Mouse (Mus musculus) midbrain, postnatal 0 days (tissue): ENCODE data around the gene Paxx. TPM values are rescaled to one million over a fixed set of nuclear protein-coding genes. Genes with fewer than 3 reads are reported as not detected.

Experiments used
- ATAC-seq: fragments of 200-750 bp; cut with Nextera tagmentation; 2 replicates; pipeline ENCODE4 v1.8.0; 2017; ENCODE audit warnings: moderate number of reproducible peaks, mild to moderate bottlenecking, moderate TSS enrichment, moderate library complexity; ENCODE audit not compliant: low FRiP score
- DNase-seq: peaks from one replicate; pipeline ENCODE4 v3.0.0-alpha.2; 2015; ENCODE audit warnings: low spot score
- H3K27ac ChIP-seq: fragments of 300-500 bp; sonication (generic); 2 replicates; pipeline ENCODE4 v1.5.1; 2014; ENCODE audit warnings: low read depth, mild to moderate bottlenecking, low read length, mixed read lengths
- H3K27me3 ChIP-seq: fragments of 300-500 bp; sonication (generic); 2 replicates; pipeline ENCODE4 v1.6.1; 2014; ENCODE audit warnings: low read length, control low read depth, mixed read lengths; ENCODE audit not compliant: insufficient read depth
- H3K36me3 ChIP-seq: fragments of 300-500 bp; sonication (generic); 2 replicates; pipeline ENCODE4 v1.6.1; 2014; ENCODE audit warnings: low read length, control low read depth, mixed read lengths; ENCODE audit not compliant: insufficient read depth
- H3K4me1 ChIP-seq: fragments of 300-500 bp; sonication (generic); 2 replicates; pipeline ENCODE4 v1.6.1; 2014; ENCODE audit warnings: mild to moderate bottlenecking, control low read depth, antibody characterized with exemption, low read length, mixed read lengths; ENCODE audit not compliant: insufficient read depth
- H3K4me2 ChIP-seq: fragments of 300-500 bp; sonication (generic); 2 replicates; pipeline ENCODE4 v1.6.1; 2014; ENCODE audit warnings: low read depth, mild to moderate bottlenecking, low read length, mixed read lengths; ENCODE audit not compliant: poor library complexity, severe bottlenecking
- H3K4me3 ChIP-seq: fragments of 300-500 bp; sonication (generic); 2 replicates; pipeline ENCODE4 v1.5.1; 2014; ENCODE audit warnings: low read depth, mild to moderate bottlenecking, low read length, moderate library complexity
- H3K9ac ChIP-seq: fragments of 300-500 bp; sonication (generic); replicated peaks from 2 replicates; pipeline ENCODE4 v1.6.1; 2014; ENCODE audit warnings: mild to moderate bottlenecking, low read length, moderate library complexity, mixed read lengths; ENCODE audit not compliant: poor library complexity, severe bottlenecking
- H3K9me3 ChIP-seq: fragments of 300-500 bp; sonication (generic); 2 replicates; pipeline ENCODE4 v1.6.1; 2016; ENCODE audit warnings: low read length, control low read depth
- CTCF ChIP-seq: IDR thresholded peaks from 2 replicates; pipeline ENCODE4 v1.5.1; 2016; ENCODE audit warnings: antibody characterized with exemption, mild to moderate bottlenecking
- WGBS: fragments of 180-500 bp; shearing (Covaris S2); extraction: QIAGEN DNeasy Blood & Tissue Kit; methylation state at CpG from one replicate; pipeline ENCODE4 v1.1.7; 2014; 5-methylcytosine and 5-hydroxymethylcytosine counted together
- polyA plus RNA-seq: library from polyadenylated mRNA; unstranded; fragments of >200 nt; fragmentation: Nextera tagmentation; extraction: Ambion mirVana; gene quantifications from 2 replicates; pipeline ENCODE4 v1.2.1, GENCODE M21; 2015
- total RNA-seq: library from RNA; depleted of rRNA; stranded (reverse); fragments of >200 nt; gene quantifications from 2 replicates; pipeline ENCODE4 v1.2.3, GENCODE M21; 2014

Gene Paxx
- total and polyA plus RNA-seq, 2 experiments from 2014 or later, result 151 to 195 TPM

GRCm38 (mm10) chr2:25502726-25503125, 41.8 kb upstream of the Paxx start:
- Histone ChIP-seq H3K27me3 (no peaks in the 10 kb centered on the region), H3K4me2 (no peak overlapping the region), H3K36me3 (peaks cover 33% of the 10 kb centered on the region), H3K9ac (no peak overlapping the region), H3K9me3 (no peaks in the 10 kb centered on the region), H3K27ac (no peak overlapping the region), H3K4me3 (no peak overlapping the region), H3K4me1 (peaks cover 11% of the 10 kb centered on the region)
- no peak for DNase-seq
- ATAC-seq, result no peak
- 89% methylated on average over 3 of the region's 3 CpGs for WGBS
- no peak for TF ChIP-seq CTCF

- peaks cover 11% of the 10 kb centered on the region for H3K4me1 ChIP-seq
- H3K27ac ChIP-seq, result peak within 1 kb of the TSS; percentile 87
- ATAC-seq, result no peak
- 76% methylated on average over 20 of the region's 20 CpGs for WGBS
- peak within 1 kb of the TSS; percentile 86 for H3K4me3 ChIP-seq
- H3K36me3 ChIP-seq, result peaks cover 33% of the 10 kb centered on the region
- peak within 1 kb of the TSS; percentile 96 for H3K4me2 ChIP-seq
- 0 out of 2 replicates have a peak, but pooled peaks have one; percentile 3 for TF ChIP-seq CTCF
- H3K9me3 ChIP-seq, result no peaks in the 10 kb centered on the region
- H3K9ac ChIP-seq, result peak within 1 kb of the TSS; percentile 97
- no peaks in the 10 kb centered on the region for H3K27me3 ChIP-seq
- peak; percentile 12 for DNase-seq
These were observed 40.9 kb upstream of the Paxx start, which contains the start of gene C8g for GRCm38 (mm10) chr2:25501593-25502486. TSS of gene C8g (minus strand) at chr2:25501719.

- peak; percentile 98 for DNase-seq
These were observed 39.9 kb upstream of the Paxx start, which contains the start of gene Fbxw5 for GRCm38 (mm10) chr2:25500576-25501405. TSS of gene Fbxw5 (plus strand) at chr2:25500750.

GRCm38 (mm10) chr2:25500071-25500575, 39.2 kb upstream of the Paxx start:
- peak overlapping the region; percentile 55 for H3K27ac ChIP-seq
- peaks cover 11% of the 10 kb centered on the region for H3K4me1 ChIP-seq
- H3K9me3 ChIP-seq, result no peaks in the 10 kb centered on the region
- peak overlapping the region; percentile 86 for H3K4me3 ChIP-seq
- H3K4me2 ChIP-seq, result peak overlapping the region; percentile 51
- H3K27me3 ChIP-seq, result no peaks in the 10 kb centered on the region
- peaks cover 25% of the 10 kb centered on the region for H3K36me3 ChIP-seq
- H3K9ac ChIP-seq, result 0 out of 2 replicates have a peak overlapping the region, but pooled peaks have one; percentile 36
- no peak for TF ChIP-seq CTCF
- 70% methylated on average over 6 of the region's 6 CpGs for WGBS
- DNase-seq (no peak), ATAC-seq (no peak)

More at GRCm38 (mm10) chr2:25500576-25501405, 39.9 kb upstream of the Paxx start, which contains the start of gene Fbxw5:
- Histone ChIP-seq H3K36me3 (peaks cover 30% of the 10 kb centered on the region), H3K9ac (peak within 1 kb of the TSS; percentile 97), H3K4me1 (peaks cover 11% of the 10 kb centered on the region), H3K4me2 (peak within 1 kb of the TSS; percentile 96), H3K4me3 (peak within 1 kb of the TSS; percentile 86), H3K9me3 (no peaks in the 10 kb centered on the region), H3K27ac (peak within 1 kb of the TSS; percentile 87), H3K27me3 (no peaks in the 10 kb centered on the region)
- WGBS, result 2% methylated on average over 35 of the region's 44 CpGs
- no peak for TF ChIP-seq CTCF
- ATAC-seq, result peak; percentile 86

- Histone ChIP-seq H3K9ac (no peak overlapping the region), H3K9me3 (no peaks in the 10 kb centered on the region), H3K4me1 (peaks cover 11% of the 10 kb centered on the region), H3K4me3 (no peak overlapping the region), H3K27ac (no peak overlapping the region), H3K27me3 (no peaks in the 10 kb centered on the region), H3K4me2 (no peak overlapping the region), H3K36me3 (peaks cover 12% of the 10 kb centered on the region; the same call in 1 of the 2 replicates)
- WGBS, result 71% methylated on average over 15 of the region's 15 CpGs
- no peak for TF ChIP-seq CTCF
- DNase-seq (no peak), ATAC-seq (no peak)
These were observed 38.0 kb upstream of the Paxx start for GRCm38 (mm10) chr2:25498622-25499478.
